Mouse (Mus musculus) midbrain, embryonic 12.5 days (tissue): ENCODE results near the gene Gas2l2. TPM values are rescaled to one million over a fixed set of nuclear protein-coding genes. Genes with fewer than 3 reads are reported as not detected.

Source experiments
- ATAC-seq: fragments of 200-750 bp; cut with Nextera tagmentation; 2 replicates; pipeline ENCODE4 v1.8.0; 2017; ENCODE audit warnings: low read depth, moderate TSS enrichment, moderate library complexity; ENCODE audit not compliant: low FRiP score
- H3K27ac ChIP-seq: fragments of 300-500 bp; sonication (generic); replicated peaks from 2 replicates; pipeline ENCODE4 v1.5.1; 2016; ENCODE audit warnings: mild to moderate bottlenecking
- H3K27me3 ChIP-seq: fragments of 300-500 bp; sonication (generic); 2 replicates; pipeline ENCODE4 v1.6.1; 2016; ENCODE audit warnings: mild to moderate bottlenecking
- H3K36me3 ChIP-seq: fragments of 300-500 bp; sonication (generic); 2 replicates; pipeline ENCODE4 v1.6.1; 2016
- H3K4me1 ChIP-seq: fragments of 300-500 bp; sonication (generic); 2 replicates; pipeline ENCODE4 v1.6.1; 2016
- H3K4me2 ChIP-seq: fragments of 300-500 bp; sonication (generic); replicated peaks from 2 replicates; pipeline ENCODE4 v1.6.1; 2016; ENCODE audit warnings: mild to moderate bottlenecking, moderate library complexity
- H3K4me3 ChIP-seq: fragments of 300-500 bp; sonication (generic); 2 replicates; pipeline ENCODE4 v1.5.1; 2016; ENCODE audit warnings: mild to moderate bottlenecking
- H3K9ac ChIP-seq: fragments of 300-500 bp; sonication (generic); replicated peaks from 2 replicates; pipeline ENCODE4 v1.6.1; 2016; ENCODE audit warnings: mild to moderate bottlenecking, moderate library complexity
- H3K9me3 ChIP-seq: fragments of 300-500 bp; sonication (generic); 2 replicates; pipeline ENCODE4 v1.6.1; 2016; ENCODE audit warnings: mild to moderate bottlenecking
- WGBS: fragments of 180-500 bp; shearing (Covaris S2); methylation state at CpG from one replicate; pipeline ENCODE4 v1.1.7; 2016; 5-methylcytosine and 5-hydroxymethylcytosine counted together
- polyA plus RNA-seq: library from polyadenylated mRNA; unstranded; fragments of >200 nt; fragmentation: Nextera tagmentation; extraction: Ambion mirVana; gene quantifications from 2 replicates; pipeline ENCODE4 v1.2.1, GENCODE M21; 2016

Gene Gas2l2
- polyA plus RNA-seq, 1 experiment from 2014 or later: not detected

GRCm38 (mm10) chr11:83440081-83441064 lies 11.1 kb upstream of the Gas2l2 start:
- Histone ChIP-seq H3K36me3 (no peaks in the 10 kb centered on the region), H3K4me2 (peak overlapping the region; percentile 82), H3K9ac (peak overlapping the region; percentile 63), H3K9me3 (no peaks in the 10 kb centered on the region), H3K27ac (no peak overlapping the region), H3K4me1 (peaks cover 11% of the 10 kb centered on the region), H3K27me3 (peaks cover 60% of the 10 kb centered on the region), H3K4me3 (peak overlapping the region; percentile 50)
- ATAC-seq: peak; percentile 93
- WGBS: under 1% methylated on average over 68 of the region's 75 CpGs

GRCm38 (mm10) chr11:83439426-83440060 lies 10.3 kb upstream of the Gas2l2 start:
- H3K9me3 ChIP-seq: no peaks in the 10 kb centered on the region
- WGBS: 46% methylated on average over 8 of the region's 11 CpGs
- H3K36me3 ChIP-seq: no peaks in the 10 kb centered on the region
- 0 out of 2 replicates have a peak, but pooled peaks cover 7% of the 10 kb centered on the region for H3K4me1 ChIP-seq
- no peak overlapping the region for H3K27ac ChIP-seq
- H3K9ac ChIP-seq: peak overlapping the region; percentile 63; the same call in 1 of the 2 replicates
- H3K4me2 ChIP-seq: peak overlapping the region; percentile 82
- H3K27me3 ChIP-seq: peaks cover 56% of the 10 kb centered on the region
- no peak for ATAC-seq
- peak overlapping the region; percentile 50 for H3K4me3 ChIP-seq

GRCm38 (mm10) chr11:83437377-83437776 lies 8.1 kb upstream of the Gas2l2 start, which contains the start of gene 1700020L24Rik:
Gene 1700020L24Rik, plus strand, starts transcription at chr11:83437677.
- 79% methylated on average over 1 of the region's 1 CpGs for WGBS
- Histone ChIP-seq H3K9ac (no peak within 1 kb of the TSS), H3K4me2 (no peak within 1 kb of the TSS)

GRCm38 (mm10) chr11:83432533-83432932 lies 3.3 kb upstream of the Gas2l2 start:
- no peak for ATAC-seq
- H3K9me3 ChIP-seq: no peaks in the 10 kb centered on the region
- H3K27me3 ChIP-seq: peaks cover 28% of the 10 kb centered on the region
- H3K4me3 ChIP-seq: no peak overlapping the region
- H3K4me2 ChIP-seq: no peak overlapping the region
- H3K27ac ChIP-seq: no peak overlapping the region
- H3K4me1 ChIP-seq: peaks cover 3% of the 10 kb centered on the region; the same call in 1 of the 2 replicates
- H3K9ac ChIP-seq: no peak overlapping the region
- no peaks in the 10 kb centered on the region for H3K36me3 ChIP-seq
- 88% methylated on average over 2 of the region's 2 CpGs for WGBS

More at GRCm38 (mm10) chr11:83437377-83437776, 8.1 kb upstream of the Gas2l2 start, which contains the start of gene 1700020L24Rik:
- H3K27me3 ChIP-seq: peaks cover 34% of the 10 kb centered on the region
- ATAC-seq: no peak
- H3K36me3 ChIP-seq: no peaks in the 10 kb centered on the region
- H3K27ac ChIP-seq: no peak within 1 kb of the TSS
- H3K4me1 ChIP-seq: 0 out of 2 replicates have a peak, but pooled peaks cover under 1% of the 10 kb centered on the region
- H3K4me3 ChIP-seq: no peak within 1 kb of the TSS
- no peaks in the 10 kb centered on the region for H3K9me3 ChIP-seq

DNA sequence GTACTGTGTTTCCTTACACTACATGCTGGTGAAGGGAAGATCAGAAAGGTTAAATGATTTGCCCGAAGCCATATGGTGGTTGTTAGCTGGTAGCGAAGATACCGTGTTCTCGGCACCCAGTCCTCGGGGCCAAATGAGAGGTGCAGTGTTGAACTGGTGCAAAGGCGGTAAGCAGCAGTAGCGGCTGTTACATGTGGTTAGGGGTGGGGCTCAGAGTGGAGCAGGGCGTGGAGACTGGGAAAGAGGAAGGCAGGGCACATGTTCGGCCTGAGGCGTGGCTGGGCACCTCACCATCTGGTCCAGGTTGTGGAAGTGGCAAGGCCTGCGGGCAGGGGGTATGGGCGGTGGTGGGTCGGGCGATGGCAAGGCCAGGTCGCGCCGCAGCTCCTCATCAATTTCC lies 2.3 kb downstream of the Gas2l2 start:
- Histone ChIP-seq H3K4me3 (no peak overlapping the region), H3K9me3 (no peaks in the 10 kb centered on the region), H3K9ac (no peak overlapping the region), H3K4me1 (peaks cover 3% of the 10 kb centered on the region; the same call in 1 of the 2 replicates), H3K27me3 (peaks cover 51% of the 10 kb centered on the region), H3K27ac (no peak overlapping the region), H3K36me3 (no peaks in the 10 kb centered on the region), H3K4me2 (no peak overlapping the region)
- 48% methylated on average over 12 of the region's 17 CpGs for WGBS
- no peak for ATAC-seq

DNA sequence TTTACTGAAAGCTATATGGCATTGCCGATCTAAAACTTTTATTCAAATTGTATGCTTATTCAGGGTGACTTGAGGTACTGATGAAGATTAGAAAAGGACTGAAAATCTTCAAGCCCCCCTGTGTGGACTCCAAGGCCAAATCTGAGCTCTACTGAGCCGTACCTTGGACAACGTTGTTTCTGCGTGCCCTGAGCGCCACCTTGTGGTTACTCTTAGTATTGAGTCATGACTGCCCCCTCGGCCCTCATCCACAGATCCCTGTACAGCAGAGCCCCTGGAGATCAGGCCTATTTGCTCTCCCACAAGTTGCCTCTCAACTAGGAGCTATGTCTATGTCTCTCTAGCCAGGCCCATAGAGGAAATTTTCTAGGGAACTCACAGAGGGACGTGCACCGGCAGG lies 4.6 kb downstream of the Gas2l2 start:
- Histone ChIP-seq H3K4me1 (peaks cover 3% of the 10 kb centered on the region; the same call in 1 of the 2 replicates), H3K9me3 (no peaks in the 10 kb centered on the region), H3K36me3 (no peaks in the 10 kb centered on the region), H3K27me3 (peaks cover 71% of the 10 kb centered on the region), H3K4me2 (no peak overlapping the region), H3K9ac (no peak overlapping the region), H3K4me3 (no peak overlapping the region), H3K27ac (no peak overlapping the region)
- WGBS: 10% methylated on average over 8 of the region's 8 CpGs
- ATAC-seq: peak; percentile 34; the same call in 1 of the 2 replicates

DNA sequence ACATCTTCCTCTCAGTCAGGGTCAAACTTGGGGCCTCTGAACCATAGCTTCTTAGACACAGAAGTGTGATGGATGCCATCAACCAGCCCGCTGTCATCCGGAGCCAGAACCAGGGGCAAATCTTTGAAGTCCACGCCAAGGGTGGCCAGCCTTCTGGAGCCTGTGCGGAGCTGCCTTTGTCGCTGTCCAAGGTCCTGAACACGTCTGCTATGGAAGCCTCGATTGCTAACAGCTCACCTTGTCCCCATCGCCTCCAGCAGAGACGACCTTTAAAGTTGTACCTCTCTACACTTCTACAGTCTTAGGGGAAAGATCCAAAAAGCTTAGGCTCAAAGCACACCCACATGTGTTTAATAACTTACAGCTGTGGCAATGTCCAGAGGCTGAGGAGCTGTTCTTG lies 8.0 kb downstream of the Gas2l2 start:
- Histone ChIP-seq H3K9ac (no peak overlapping the region), H3K27me3 (peaks cover 73% of the 10 kb centered on the region), H3K4me3 (no peak overlapping the region), H3K4me1 (peaks cover 11% of the 10 kb centered on the region), H3K9me3 (no peaks in the 10 kb centered on the region), H3K36me3 (no peaks in the 10 kb centered on the region), H3K27ac (no peak overlapping the region), H3K4me2 (no peak overlapping the region)
- 6% methylated on average over 9 of the region's 9 CpGs for WGBS
- ATAC-seq: no peak

DNA sequence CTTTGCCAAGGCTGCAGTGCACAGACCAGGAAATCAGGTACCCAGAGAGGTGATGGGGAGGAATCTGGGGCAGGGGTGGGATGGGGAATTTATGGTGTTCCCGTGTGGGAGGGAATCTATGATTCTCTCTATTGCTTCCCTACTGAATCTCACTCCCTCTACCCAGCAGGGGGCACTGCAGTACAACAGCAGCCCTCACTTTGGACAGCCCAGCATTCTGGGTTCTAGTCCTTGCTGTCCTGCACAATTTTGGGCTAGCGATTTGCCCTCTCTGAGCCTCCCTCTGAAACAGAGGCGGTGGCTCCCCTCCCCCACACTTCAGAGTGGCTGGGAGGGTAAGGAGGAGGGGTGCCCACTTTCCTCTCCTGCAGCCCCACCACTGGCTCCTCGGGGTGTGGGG lies 8.9 kb downstream of the Gas2l2 start:
- Histone ChIP-seq H3K4me3 (no peak overlapping the region), H3K4me1 (peaks cover 11% of the 10 kb centered on the region), H3K9ac (no peak overlapping the region), H3K27me3 (peaks cover 77% of the 10 kb centered on the region), H3K4me2 (no peak overlapping the region), H3K36me3 (no peaks in the 10 kb centered on the region), H3K9me3 (no peaks in the 10 kb centered on the region), H3K27ac (no peak overlapping the region)
- ATAC-seq: no peak
- 36% methylated on average over 4 of the region's 4 CpGs for WGBS

DNA sequence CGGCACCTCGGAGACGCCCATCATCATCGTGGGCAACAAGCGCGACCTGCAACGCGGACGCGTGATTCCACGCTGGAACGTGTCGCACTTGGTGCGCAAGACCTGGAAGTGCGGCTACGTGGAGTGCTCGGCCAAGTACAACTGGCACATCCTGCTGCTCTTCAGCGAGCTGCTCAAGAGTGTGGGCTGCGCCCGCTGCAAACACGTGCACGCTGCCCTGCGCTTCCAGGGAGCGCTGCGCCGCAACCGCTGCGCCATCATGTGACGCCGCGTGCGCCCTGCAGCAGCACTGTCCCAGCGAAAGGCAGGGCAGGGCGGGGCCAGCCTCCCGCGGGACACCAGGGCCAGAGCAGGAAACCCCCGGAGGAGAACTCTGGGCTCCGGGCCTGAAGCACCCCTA lies 10.7 kb downstream of the Gas2l2 start:
- Histone ChIP-seq H3K27ac (no peak overlapping the region), H3K4me3 (peak overlapping the region; percentile 24; the same call in 1 of the 2 replicates), H3K27me3 (peaks cover 71% of the 10 kb centered on the region), H3K9me3 (no peaks in the 10 kb centered on the region), H3K4me1 (peaks cover 11% of the 10 kb centered on the region), H3K9ac (no peak overlapping the region), H3K36me3 (no peaks in the 10 kb centered on the region), H3K4me2 (peak overlapping the region; percentile 41)
- ATAC-seq: peak; percentile 38; the same call in 1 of the 2 replicates
- 7% methylated on average over 38 of the region's 38 CpGs for WGBS

DNA sequence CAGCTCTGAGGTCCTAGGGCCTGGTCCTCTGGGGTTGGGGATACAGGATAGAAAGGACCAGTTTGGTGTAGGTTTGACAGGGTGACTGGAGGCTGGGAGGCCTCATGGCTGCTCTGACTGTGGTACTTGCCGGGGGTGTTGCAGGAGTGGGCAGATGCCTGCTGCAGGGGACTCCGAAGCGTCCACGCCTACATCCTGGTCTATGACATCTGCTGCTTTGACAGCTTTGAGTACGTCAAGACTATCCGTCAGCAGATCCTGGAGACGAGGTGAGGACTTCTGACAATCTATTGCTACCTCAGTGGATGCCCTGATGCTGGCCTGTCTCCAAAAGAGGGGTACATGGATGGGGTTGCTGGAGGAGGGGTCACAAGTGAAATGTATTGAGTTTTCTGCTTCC lies 11.5 kb downstream of the Gas2l2 start:
- Histone ChIP-seq H3K4me1 (peaks cover 11% of the 10 kb centered on the region), H3K4me3 (no peak overlapping the region), H3K27me3 (peaks cover 69% of the 10 kb centered on the region), H3K36me3 (no peaks in the 10 kb centered on the region), H3K9me3 (no peaks in the 10 kb centered on the region), H3K4me2 (no peak overlapping the region), H3K9ac (no peak overlapping the region), H3K27ac (no peak overlapping the region)
- 82% methylated on average over 7 of the region's 7 CpGs for WGBS
- no peak for ATAC-seq

GRCm38 (mm10) chr11:83417080-83417479 lies 12.2 kb downstream of the Gas2l2 start:
- no peak overlapping the region for H3K27ac ChIP-seq
- WGBS: 19% methylated on average over 5 of the region's 5 CpGs
- ATAC-seq: no peak

DNA sequence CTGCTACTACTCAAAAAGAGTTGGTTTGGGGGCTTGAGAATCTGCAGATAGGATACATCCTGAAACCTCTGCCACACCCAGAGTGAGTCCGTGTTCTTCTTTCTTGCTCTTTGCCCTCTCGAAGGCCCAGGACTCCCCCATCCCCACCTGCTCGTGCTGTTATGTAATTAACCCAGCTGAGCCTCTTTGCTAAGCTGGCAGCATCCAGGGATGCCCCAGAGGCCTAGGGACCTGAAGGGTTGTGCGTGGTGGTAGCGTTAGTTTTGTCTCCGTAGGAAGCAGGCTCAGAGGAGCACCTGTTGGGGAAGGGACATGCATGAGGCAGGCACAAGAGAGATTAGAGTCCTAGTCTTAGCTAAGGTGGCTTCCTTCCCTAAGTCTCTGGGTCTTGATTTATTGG lies 18.7 kb downstream of the Gas2l2 start:
- 29% methylated on average over 6 of the region's 6 CpGs for WGBS
- peak overlapping the region; percentile 87; the same call in 1 of the 2 replicates for H3K9ac ChIP-seq
- peaks cover 15% of the 10 kb centered on the region for H3K27me3 ChIP-seq
- no peak overlapping the region for H3K27ac ChIP-seq
- H3K4me3 ChIP-seq: peak overlapping the region; percentile 84
- H3K4me1 ChIP-seq: peaks cover 15% of the 10 kb centered on the region
- no peak for ATAC-seq
- H3K9me3 ChIP-seq: no peaks in the 10 kb centered on the region
- no peaks in the 10 kb centered on the region for H3K36me3 ChIP-seq
- peak overlapping the region; percentile 89 for H3K4me2 ChIP-seq

More at GRCm38 (mm10) chr11:83417080-83417479, 12.2 kb downstream of the Gas2l2 start:
- Histone ChIP-seq H3K9me3 (no peaks in the 10 kb centered on the region), H3K4me3 (no peak overlapping the region), H3K36me3 (no peaks in the 10 kb centered on the region), H3K27me3 (peaks cover 69% of the 10 kb centered on the region), H3K4me1 (peaks cover 11% of the 10 kb centered on the region), H3K4me2 (no peak overlapping the region), H3K9ac (no peak overlapping the region)
